Mouse (Mus musculus): ENCODE data around the gene Sppl2a. TPM values are rescaled to one million over a fixed set of nuclear protein-coding genes. Genes with fewer than 3 reads are reported as not detected.

Sppl2a gene
- polyA plus RNA-seq, 1 experiment from 2014 or later = 48.4 TPM

- Histone ChIP-seq H3K9ac (no peak overlapping the region), H3K4me3 (replicated peaks) (no peak overlapping the region), H3K36me3 (no peaks in the 10 kb centered on the region), H3K27ac (no peak overlapping the region), H3K4me2 (no peak overlapping the region), H3K27me3 (replicated peaks) (no peaks in the 10 kb centered on the region), H3K9me3 (no peaks in the 10 kb centered on the region), H3K4me1 (no peaks in the 10 kb centered on the region; the same call in 1 of the 2 replicates)
- no peak for ATAC-seq (ENCODE audit: insufficient read depth, low FRiP score, low read depth)
- WGBS = 74% methylated on average over 6 of the region's 6 CpGs
Measured at GRCm38 (mm10) chr2:126938069-126938468, 5.0 kb upstream of the Sppl2a start.

- H3K36me3 ChIP-seq = no peaks in the 10 kb centered on the region
- no peak overlapping the region for H3K9ac ChIP-seq
- ATAC-seq (ENCODE audit: insufficient read depth, low FRiP score, low read depth) = no peak
- H3K4me3 ChIP-seq (replicated peaks) = no peak overlapping the region
- H3K27me3 ChIP-seq (replicated peaks) = no peaks in the 10 kb centered on the region
- no peaks in the 10 kb centered on the region; the same call in 1 of the 2 replicates for H3K4me1 ChIP-seq
- H3K4me2 ChIP-seq = no peak overlapping the region
- H3K9me3 ChIP-seq = no peaks in the 10 kb centered on the region
- peak overlapping the region; percentile 99; the same call in 1 of the 2 replicates for H3K27ac ChIP-seq
Measured at GRCm38 (mm10) chr2:126933921-126934320, 886 bp upstream of the Sppl2a start.

DNA sequence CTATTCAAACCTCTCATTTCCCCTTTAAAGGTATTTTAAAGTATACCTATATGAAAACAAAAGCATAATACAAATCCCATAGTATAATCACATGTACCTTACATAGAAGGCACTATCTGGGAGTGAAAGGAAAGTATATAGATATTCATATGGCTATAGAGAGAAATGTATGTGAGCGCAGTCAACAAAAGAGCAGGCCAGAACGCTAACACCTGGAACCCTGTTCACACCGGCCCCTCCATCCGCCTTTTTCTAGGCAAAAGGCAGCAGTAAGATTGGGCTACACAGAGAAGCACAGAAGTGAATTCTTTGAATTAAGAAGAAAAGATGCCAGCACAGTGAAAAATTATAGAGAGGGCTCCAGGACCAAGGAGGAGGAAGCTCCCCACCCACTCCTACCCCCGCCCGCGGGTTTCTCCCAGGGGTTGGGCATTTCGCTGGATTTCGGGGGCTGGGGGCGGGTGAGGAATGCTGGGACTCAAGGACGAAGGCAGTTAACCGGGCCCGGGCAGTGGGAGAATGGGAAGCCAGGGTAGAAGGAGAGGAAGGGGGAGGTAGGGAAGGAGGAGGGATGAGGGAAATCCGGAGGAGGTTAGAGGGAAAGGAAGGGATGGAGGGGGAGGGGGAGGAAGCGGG, 656 bp downstream of the Sppl2a start:
- Histone ChIP-seq H3K4me1 (no peaks in the 10 kb centered on the region; the same call in 1 of the 2 replicates), H3K36me3 (no peaks in the 10 kb centered on the region), H3K27me3 (replicated peaks) (no peaks in the 10 kb centered on the region), H3K4me3 (replicated peaks) (peak overlapping the region; percentile 67), H3K4me2 (peak overlapping the region; percentile 57), H3K27ac (peak overlapping the region; percentile 99), H3K9ac (peak overlapping the region; percentile 66; the same call in 1 of the 2 replicates), H3K9me3 (no peaks in the 10 kb centered on the region)
- ATAC-seq (ENCODE audit: insufficient read depth, low FRiP score, low read depth) = no peak
- 3% methylated on average over 15 of the region's 15 CpGs for WGBS

DNA sequence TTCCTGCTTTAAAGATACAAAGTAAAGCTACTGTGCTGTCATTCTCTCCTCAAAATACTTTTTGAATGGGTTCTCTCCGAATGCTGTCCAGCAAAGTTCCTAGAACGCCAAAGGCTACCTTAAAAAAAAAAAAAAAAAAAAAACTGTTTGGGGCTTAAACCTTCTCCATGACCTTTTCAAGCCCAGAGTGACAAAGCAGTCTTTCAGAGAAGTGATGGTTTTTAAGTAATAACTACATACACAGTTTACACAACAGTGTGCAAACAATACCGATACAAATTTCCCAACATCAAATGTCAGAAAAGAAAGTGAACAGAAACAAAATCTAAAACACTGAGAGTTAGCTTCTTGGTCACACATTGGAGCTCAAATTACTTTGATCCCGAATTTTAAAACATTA, 1.3 kb downstream of the Sppl2a start:
- no peaks in the 10 kb centered on the region for H3K9me3 ChIP-seq
- no peaks in the 10 kb centered on the region for H3K27me3 ChIP-seq (replicated peaks)
- H3K4me2 ChIP-seq = peak overlapping the region; percentile 57
- H3K4me1 ChIP-seq = no peaks in the 10 kb centered on the region; the same call in 1 of the 2 replicates
- WGBS = 35% methylated on average over 4 of the region's 4 CpGs
- no peak for ATAC-seq (ENCODE audit: insufficient read depth, low FRiP score, low read depth)
- no peak overlapping the region for H3K4me3 ChIP-seq (replicated peaks)
- H3K27ac ChIP-seq = no peak overlapping the region
- H3K36me3 ChIP-seq = no peaks in the 10 kb centered on the region
- no peak overlapping the region for H3K9ac ChIP-seq

DNA sequence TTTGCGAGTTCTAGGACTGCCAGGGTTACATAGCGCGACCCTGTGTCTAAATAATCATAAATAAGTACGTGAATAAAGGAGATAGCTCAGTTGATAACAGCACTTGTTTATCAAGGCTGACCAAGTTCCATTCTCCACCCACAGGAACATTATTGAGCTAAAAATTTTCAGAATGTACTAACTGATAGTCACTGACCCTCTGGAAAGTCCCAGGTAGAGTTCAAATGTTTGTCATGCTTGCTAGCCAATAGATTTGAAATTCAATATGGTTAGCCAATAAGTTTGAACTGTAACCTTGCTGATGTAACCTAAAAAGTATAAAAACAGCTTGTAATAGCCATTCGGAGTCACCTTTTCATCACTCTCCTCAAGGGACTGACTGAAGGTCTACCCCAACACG, 4.4 kb downstream of the Sppl2a start:
- Histone ChIP-seq H3K9ac (no peak overlapping the region), H3K4me1 (no peaks in the 10 kb centered on the region; the same call in 1 of the 2 replicates), H3K27me3 (replicated peaks) (no peaks in the 10 kb centered on the region), H3K9me3 (no peaks in the 10 kb centered on the region), H3K4me2 (no peak overlapping the region), H3K4me3 (replicated peaks) (no peak overlapping the region), H3K36me3 (peaks cover 11% of the 10 kb centered on the region; the same call in 1 of the 2 replicates), H3K27ac (no peak overlapping the region)
- WGBS = 85% methylated on average over 6 of the region's 6 CpGs
- ATAC-seq (ENCODE audit: insufficient read depth, low FRiP score, low read depth) = no peak

GRCm38 (mm10) chr2:126920358-126921060, 12.5 kb downstream of the Sppl2a start:
- Histone ChIP-seq H3K27me3 (replicated peaks) (no peaks in the 10 kb centered on the region), H3K27ac (no peak overlapping the region), H3K4me1 (no peaks in the 10 kb centered on the region), H3K9me3 (no peaks in the 10 kb centered on the region), H3K4me2 (no peak overlapping the region), H3K36me3 (peaks cover 24% of the 10 kb centered on the region), H3K9ac (no peak overlapping the region), H3K4me3 (replicated peaks) (no peak overlapping the region)
- 84% methylated on average over 12 of the region's 12 CpGs for WGBS
- ATAC-seq (ENCODE audit: insufficient read depth, low FRiP score, low read depth) = no peak

- H3K4me1 ChIP-seq = no peaks in the 10 kb centered on the region
- H3K27me3 ChIP-seq (replicated peaks) = no peaks in the 10 kb centered on the region
- no peaks in the 10 kb centered on the region for H3K9me3 ChIP-seq
- H3K4me2 ChIP-seq = no peak overlapping the region
- peaks cover 12% of the 10 kb centered on the region for H3K36me3 ChIP-seq
- H3K4me3 ChIP-seq (replicated peaks) = no peak overlapping the region
- no peak overlapping the region for H3K9ac ChIP-seq
- WGBS = 50% methylated on average over 1 of the region's 1 CpGs
- no peak overlapping the region for H3K27ac ChIP-seq
- ATAC-seq (ENCODE audit: insufficient read depth, low FRiP score, low read depth) = no peak
Measured at GRCm38 (mm10) chr2:126916236-126916635, 16.8 kb downstream of the Sppl2a start.

GRCm38 (mm10) chr2:126914096-126914495, 18.9 kb downstream of the Sppl2a start:
- no peak for ATAC-seq (ENCODE audit: insufficient read depth, low FRiP score, low read depth)
- 71% methylated on average over 4 of the region's 4 CpGs for WGBS
- peaks cover 9% of the 10 kb centered on the region for H3K36me3 ChIP-seq

DNA sequence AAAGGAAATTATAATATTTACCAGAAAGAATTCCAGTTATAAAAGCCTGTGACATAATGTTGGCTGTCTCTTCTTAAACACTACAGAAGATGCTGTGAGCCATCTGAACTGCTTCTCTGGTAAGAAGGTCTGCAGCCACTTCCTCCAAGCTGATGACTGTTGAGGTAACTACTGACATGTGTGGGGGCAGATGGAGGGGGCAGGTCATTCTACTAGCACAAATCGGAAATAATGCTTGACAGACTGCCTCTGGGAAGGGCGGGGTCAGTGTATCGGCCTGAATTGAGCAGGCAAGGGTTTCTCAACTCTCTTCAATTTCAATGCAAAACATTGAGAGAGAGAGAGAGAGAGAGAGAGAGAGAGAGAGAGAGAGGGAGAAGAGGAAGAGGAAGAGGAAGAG, 28.9 kb downstream of the Sppl2a start:
- Histone ChIP-seq H3K27me3 (replicated peaks) (no peaks in the 10 kb centered on the region), H3K36me3 (peaks cover 16% of the 10 kb centered on the region), H3K4me3 (replicated peaks) (no peak overlapping the region), H3K4me2 (no peak overlapping the region), H3K9ac (no peak overlapping the region), H3K4me1 (no peaks in the 10 kb centered on the region), H3K27ac (no peak overlapping the region), H3K9me3 (no peaks in the 10 kb centered on the region)
- 74% methylated on average over 3 of the region's 3 CpGs for WGBS
- ATAC-seq (ENCODE audit: insufficient read depth, low FRiP score, low read depth) = no peak

More at GRCm38 (mm10) chr2:126914096-126914495, 18.9 kb downstream of the Sppl2a start:
- Histone ChIP-seq H3K9me3 (no peaks in the 10 kb centered on the region), H3K4me3 (replicated peaks) (no peak overlapping the region), H3K27me3 (replicated peaks) (no peaks in the 10 kb centered on the region), H3K9ac (no peak overlapping the region; the same call in 1 of the 2 replicates), H3K4me2 (no peak overlapping the region), H3K27ac (no peak overlapping the region), H3K4me1 (no peaks in the 10 kb centered on the region)

DNA sequence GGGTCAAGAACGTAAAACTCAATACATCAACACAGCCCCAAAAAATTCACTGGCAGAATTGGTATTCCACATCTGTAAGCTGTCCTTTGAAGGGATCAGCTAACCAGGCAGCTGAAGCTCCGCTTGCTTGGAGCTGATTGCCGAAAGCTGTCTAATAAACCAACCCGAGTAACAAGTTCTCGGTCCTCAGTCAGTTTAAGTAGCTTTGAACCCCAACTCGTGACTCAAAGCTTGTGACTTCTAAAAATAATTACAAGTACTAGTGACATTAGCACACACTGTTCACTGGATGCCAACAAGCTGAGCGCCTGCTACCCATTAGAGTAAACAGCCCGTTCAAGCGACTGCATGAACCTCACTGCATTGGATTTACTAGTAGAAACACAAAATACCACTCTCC, 35.5 kb downstream of the Sppl2a start:
- 87% methylated on average over 9 of the region's 9 CpGs for WGBS
- H3K27ac ChIP-seq = no peak overlapping the region
- H3K4me3 ChIP-seq (replicated peaks) = no peak overlapping the region
- no peak for ATAC-seq (ENCODE audit: insufficient read depth, low FRiP score, low read depth)
- H3K9me3 ChIP-seq = no peaks in the 10 kb centered on the region
- no peak overlapping the region for H3K9ac ChIP-seq
- no peak overlapping the region for H3K4me2 ChIP-seq
- H3K36me3 ChIP-seq = peaks cover 20% of the 10 kb centered on the region
- no peaks in the 10 kb centered on the region for H3K27me3 ChIP-seq (replicated peaks)
- H3K4me1 ChIP-seq = no peaks in the 10 kb centered on the region

DNA sequence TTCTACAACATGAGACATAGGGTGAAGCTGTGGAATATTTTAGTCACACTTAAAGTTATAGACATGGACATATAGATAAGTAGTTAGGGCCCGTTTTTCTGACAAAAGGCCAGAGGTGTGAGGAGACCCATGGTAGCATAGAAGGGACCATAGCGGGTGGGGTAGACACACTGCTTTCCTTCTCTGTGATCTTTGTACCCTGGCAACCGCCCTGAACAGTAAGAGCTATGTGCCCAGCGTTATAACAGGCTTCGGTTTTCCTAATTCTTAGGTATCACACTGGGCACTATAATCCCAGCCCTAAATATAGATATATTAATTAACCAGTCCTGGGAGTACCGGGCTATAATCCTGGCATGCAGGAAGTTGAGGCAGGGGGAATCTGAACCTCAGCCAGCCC, 36.1 kb downstream of the Sppl2a start:
- no peaks in the 10 kb centered on the region for H3K4me1 ChIP-seq
- no peaks in the 10 kb centered on the region for H3K27me3 ChIP-seq (replicated peaks)
- 79% methylated on average over 6 of the region's 6 CpGs for WGBS
- no peak overlapping the region for H3K4me3 ChIP-seq (replicated peaks)
- H3K36me3 ChIP-seq = peaks cover 18% of the 10 kb centered on the region
- H3K9ac ChIP-seq = no peak overlapping the region
- H3K27ac ChIP-seq = no peak overlapping the region
- H3K4me2 ChIP-seq = no peak overlapping the region
- no peak for ATAC-seq (ENCODE audit: insufficient read depth, low FRiP score, low read depth)
- H3K9me3 ChIP-seq = no peaks in the 10 kb centered on the region

- 96% methylated on average over 3 of the region's 3 CpGs for WGBS
- no peak overlapping the region for H3K9ac ChIP-seq
- no peak overlapping the region for H3K27ac ChIP-seq
- ATAC-seq (ENCODE audit: insufficient read depth, low FRiP score, low read depth) = no peak
- H3K4me1 ChIP-seq = no peaks in the 10 kb centered on the region
- no peak overlapping the region for H3K4me3 ChIP-seq (replicated peaks)
- H3K9me3 ChIP-seq = no peaks in the 10 kb centered on the region
- no peak overlapping the region for H3K4me2 ChIP-seq
- H3K27me3 ChIP-seq (replicated peaks) = no peaks in the 10 kb centered on the region
- H3K36me3 ChIP-seq = peaks cover 3% of the 10 kb centered on the region
Measured at GRCm38 (mm10) chr2:126894245-126894644, 38.8 kb downstream of the Sppl2a start.
